Comparison of ENCODE assay signal across 19 mouse cellular contexts in the genomic region with DNA sequence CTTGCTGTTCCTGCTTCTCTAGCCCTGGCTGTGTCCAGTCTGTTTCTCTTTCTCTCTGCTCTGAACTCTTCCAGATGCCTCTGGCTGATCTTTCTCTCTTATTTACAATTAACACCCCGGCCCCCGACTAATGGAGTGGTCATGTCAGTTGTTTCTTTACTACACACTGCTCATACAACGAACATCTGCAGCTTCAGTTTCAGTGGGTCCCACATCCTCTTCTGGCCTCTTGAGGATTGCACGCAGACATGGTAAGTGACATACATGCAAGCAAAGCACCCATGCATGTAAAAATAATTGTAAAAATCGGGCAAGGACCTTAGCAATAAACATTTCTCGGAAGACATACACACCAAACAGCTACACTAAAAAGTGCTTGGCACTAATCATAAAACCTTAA.
"Had no signal": no experiment of that assay in that cellular context is flagged by ENCODE, and none has a peak within 500 bp of the region (broad histone marks: within the 10 kb centered on the region; RNA-seq: fewer than 3 reads in every experiment).

No protein-coding gene starts in this region.

- H3K9me3 ChIP-seq: limb, embryonic 12.5 days; limb, embryonic 15.5 days; liver, embryonic 12.5 days; liver, embryonic 15.5 days; midbrain, embryonic 10.5 days; midbrain, embryonic 13.5 days; neural tube, embryonic 12.5 days; neural tube, embryonic 15.5 days; stomach, embryonic 15.5 days had no signal

- H3K27ac ChIP-seq: kidney, postnatal 0 days; layer of hippocampus, adult 2 months; limb, embryonic 12.5 days; limb, embryonic 15.5 days; liver, embryonic 12.5 days; liver, embryonic 15.5 days; midbrain, embryonic 10.5 days; midbrain, embryonic 13.5 days; neural tube, embryonic 12.5 days; neural tube, embryonic 15.5 days; stomach, embryonic 15.5 days had no signal

- ATAC-seq: intestine, postnatal 0 days; liver, embryonic 12.5 days; midbrain, embryonic 13.5 days had no signal

- H3K4me1 ChIP-seq: limb, embryonic 12.5 days; limb, embryonic 15.5 days; liver, embryonic 12.5 days; liver, embryonic 15.5 days; megakaryocyte, embryonic 14.5 days; midbrain, embryonic 10.5 days; midbrain, embryonic 13.5 days; neural tube, embryonic 12.5 days; neural tube, embryonic 15.5 days; stomach, embryonic 15.5 days had no signal

- H3K9ac ChIP-seq: limb, embryonic 12.5 days; limb, embryonic 15.5 days; liver, embryonic 12.5 days; liver, embryonic 15.5 days; midbrain, embryonic 13.5 days; neural tube, embryonic 12.5 days; neural tube, embryonic 15.5 days; stomach, embryonic 15.5 days had no signal

- H3K4me2 ChIP-seq: limb, embryonic 12.5 days; limb, embryonic 15.5 days; liver, embryonic 12.5 days; liver, embryonic 15.5 days; midbrain, embryonic 13.5 days; neural tube, embryonic 12.5 days; neural tube, embryonic 15.5 days; stomach, embryonic 15.5 days had no signal

- H3K4me3 ChIP-seq: layer of hippocampus, adult 2 months; limb, embryonic 12.5 days; limb, embryonic 15.5 days; liver, embryonic 12.5 days; liver, embryonic 15.5 days; megakaryocyte, embryonic 14.5 days; midbrain, embryonic 10.5 days; midbrain, embryonic 13.5 days; neural tube, embryonic 12.5 days; neural tube, embryonic 15.5 days; stomach, embryonic 15.5 days had no signal

- DNase-seq: kidney, adult 2 months; kidney, postnatal 25 days; layer of hippocampus, adult 9-11 months; lung, adult 2 months; lung, postnatal 14 days; thymus, postnatal 25 days had no signal

- H3K27me3 ChIP-seq: limb, embryonic 12.5 days; limb, embryonic 15.5 days; liver, embryonic 12.5 days; liver, embryonic 15.5 days; midbrain, embryonic 13.5 days; neural tube, embryonic 12.5 days; neural tube, embryonic 15.5 days; stomach, embryonic 15.5 days had no signal

- H3K36me3 ChIP-seq: limb, embryonic 12.5 days; limb, embryonic 15.5 days; liver, embryonic 12.5 days; liver, embryonic 15.5 days; midbrain, embryonic 10.5 days; midbrain, embryonic 13.5 days; neural tube, embryonic 12.5 days; neural tube, embryonic 15.5 days; stomach, embryonic 15.5 days had no signal
